Mouse (Mus musculus) stomach, postnatal 0 days (tissue): ENCODE measurements around the gene Jsrp1.

Experiments used
- CTCF ChIP-seq: IDR thresholded peaks from 2 replicates; pipeline ENCODE4 v1.5.1; 2016; ENCODE audit warnings: antibody characterized with exemption, low read depth, mild to moderate bottlenecking, moderate library complexity
- EP300 ChIP-seq: optimal IDR thresholded peaks from 2 replicates; pipeline ENCODE3; 2016; ENCODE audit warnings: antibody characterized with exemption

DNA sequence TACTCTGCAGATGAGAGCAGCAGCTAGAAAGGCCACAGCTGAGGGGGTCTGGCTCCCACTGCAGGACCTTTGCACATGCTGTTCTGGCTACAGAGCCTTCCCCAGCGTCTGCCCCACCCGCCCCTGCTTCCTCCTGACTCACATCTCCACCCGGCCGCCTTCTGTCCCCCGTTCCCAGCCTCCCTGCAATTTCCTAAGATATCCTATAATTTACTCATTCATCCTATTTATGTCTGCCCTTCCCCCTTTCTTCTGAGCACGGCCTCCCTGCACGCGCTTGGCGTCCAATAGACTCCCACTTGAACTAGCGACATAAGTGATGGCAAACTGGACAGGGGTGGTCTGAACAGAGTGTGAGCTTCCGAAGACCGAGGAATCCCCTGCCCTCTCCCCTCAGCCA is 32.4 kb upstream of the Jsrp1 start:
- TF ChIP-seq CTCF = no peak
- TF ChIP-seq EP300 = no peak
